Mouse (Mus musculus): ENCODE results near the gene Car5b.

DNA sequence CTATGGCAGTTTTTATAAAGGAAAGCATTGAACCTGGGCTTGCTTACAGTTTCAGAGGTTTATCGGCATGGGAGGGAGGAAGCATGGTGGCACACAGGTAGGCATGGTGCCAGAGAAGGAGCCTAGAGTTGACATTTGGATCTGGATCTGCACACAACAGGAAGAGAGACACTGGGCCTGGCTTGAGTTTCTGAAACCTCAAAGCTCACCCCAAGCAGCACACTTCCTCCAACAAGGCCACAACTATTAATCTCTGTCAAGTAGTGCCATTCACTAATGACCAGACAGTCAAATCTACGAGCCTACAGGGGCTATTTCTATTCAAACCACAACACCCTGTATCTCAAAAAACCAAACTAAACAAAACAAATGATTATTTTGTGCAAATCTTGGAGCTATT, 18.9 kb upstream of the Car5b start:
- TF ChIP-seq CTCF (IDR thresholded peaks at IDR 0.05; ENCODE audit: insufficient read depth, low read depth, low read length) (no peak), POLR2A (IDR thresholded peaks at IDR 0.05; ENCODE audit: insufficient read depth, low read depth, low read length) (no peak)
